Mouse (Mus musculus) heart, adult 9 months (tissue): ENCODE results near the gene Frmpd1.
A peak's percentile ranks its signal among the peaks of the same experiment; 100 is the strongest.

Experiments used
- DNase-seq, 2 experiments: peaks; one replicate each; pipeline ENCODE4 v3.0.0; 2022; ENCODE audit warnings: low spot score in 2 of 2

Frmpd1 gene

DNA sequence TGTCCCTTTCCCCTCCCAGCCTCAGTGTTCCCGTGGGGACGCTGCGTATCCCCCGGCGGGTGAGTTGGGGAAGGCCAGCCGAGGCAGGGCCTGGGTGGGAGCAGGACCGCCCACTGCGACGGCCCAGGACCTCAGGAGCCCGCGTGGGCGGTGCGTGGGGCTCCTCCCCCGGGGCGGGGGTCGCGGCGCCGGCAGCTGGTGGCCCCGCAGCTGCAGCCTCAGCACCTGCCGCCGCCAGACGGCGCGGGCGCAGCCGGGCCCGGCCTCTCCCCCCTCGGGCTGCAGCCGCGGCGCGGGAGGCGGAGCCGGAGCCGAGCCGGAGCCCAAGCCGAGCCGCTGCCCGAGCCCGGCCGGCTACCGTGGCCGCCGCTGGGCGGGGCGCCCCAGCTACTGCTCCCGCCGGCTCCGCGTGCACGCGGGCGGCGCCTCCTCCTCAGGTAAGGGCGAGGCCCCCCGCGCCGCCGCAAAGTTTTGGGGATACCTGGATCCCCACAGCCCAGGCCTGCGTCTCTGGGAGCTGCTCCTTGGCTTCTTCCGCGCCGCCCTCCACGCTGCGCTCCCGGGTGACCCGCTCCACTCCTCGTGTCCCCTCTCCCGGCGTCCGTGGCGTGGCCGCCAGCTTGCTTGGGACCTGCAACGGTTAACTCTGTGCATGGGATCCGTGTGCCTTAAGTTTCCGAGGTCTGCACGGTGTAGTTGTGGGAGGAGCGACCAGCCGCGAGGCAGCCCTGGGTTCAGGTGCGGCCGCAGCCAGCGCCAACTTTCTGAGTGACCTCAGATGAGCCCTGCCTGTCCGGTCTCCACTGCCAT, at the start of gene Frmpd1:
Gene Frmpd1 (plus strand): TSS at position 355 of the 810 bp plus-strand sequence.
- DNase-seq: peak; percentile 23 to 39

- no peak for DNase-seq
These were observed 47.0 kb upstream of the Frmpd1 start for GRCm38 (mm10) chr4:45137636-45138035.

GRCm38 (mm10) chr4:45141835-45142234, 42.8 kb upstream of the Frmpd1 start:
- peak; percentile 3 to 10 for DNase-seq

- no peak for DNase-seq
These were observed 42.3 kb upstream of the Frmpd1 start for GRCm38 (mm10) chr4:45142411-45142810.

DNA sequence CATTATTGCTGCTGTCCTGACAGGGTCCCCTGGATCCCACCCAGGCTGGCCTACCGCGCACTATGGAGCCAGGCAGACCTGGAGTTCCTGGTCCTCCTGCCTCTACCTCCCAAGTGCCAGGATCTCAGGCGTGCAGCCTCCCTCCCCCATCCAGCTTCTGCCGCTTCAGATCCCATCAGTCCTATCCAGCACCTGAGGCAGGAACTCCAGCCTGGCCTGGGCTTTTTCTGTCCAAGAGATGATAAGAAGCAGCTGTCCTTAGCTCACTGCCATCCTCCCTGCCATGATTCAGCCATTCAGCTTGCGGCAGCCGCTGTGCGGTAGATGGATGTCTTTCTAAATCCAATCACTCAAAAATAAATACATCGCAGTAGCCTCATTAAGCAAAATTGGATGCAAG, 41.7 kb upstream of the Frmpd1 start:
- no peak for DNase-seq

DNA sequence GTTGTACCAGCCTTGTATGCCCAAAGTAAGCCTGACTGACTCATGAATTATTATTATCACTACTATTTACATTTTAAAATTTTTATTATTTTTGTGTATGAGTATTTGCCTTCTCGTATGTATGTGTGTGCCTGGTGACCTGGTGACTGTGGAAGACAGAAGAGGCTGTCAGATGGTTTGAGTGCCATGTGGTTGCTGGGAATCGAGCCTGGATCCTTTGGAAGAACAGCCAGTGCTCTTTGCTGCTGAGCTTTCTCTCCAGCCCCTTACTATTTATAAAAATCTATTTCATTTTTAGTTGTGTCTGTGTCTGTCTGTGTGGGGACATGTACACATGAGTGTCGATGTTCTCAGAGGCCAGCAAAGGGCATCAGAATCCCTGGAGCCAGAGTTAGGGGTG, 28.2 kb upstream of the Frmpd1 start:
- DNase-seq: no peak

GRCm38 (mm10) chr4:45158608-45159007, 26.1 kb upstream of the Frmpd1 start:
- no peak for DNase-seq

- no peak for DNase-seq
These were observed 23.9 kb upstream of the Frmpd1 start for GRCm38 (mm10) chr4:45160773-45161172.

DNA sequence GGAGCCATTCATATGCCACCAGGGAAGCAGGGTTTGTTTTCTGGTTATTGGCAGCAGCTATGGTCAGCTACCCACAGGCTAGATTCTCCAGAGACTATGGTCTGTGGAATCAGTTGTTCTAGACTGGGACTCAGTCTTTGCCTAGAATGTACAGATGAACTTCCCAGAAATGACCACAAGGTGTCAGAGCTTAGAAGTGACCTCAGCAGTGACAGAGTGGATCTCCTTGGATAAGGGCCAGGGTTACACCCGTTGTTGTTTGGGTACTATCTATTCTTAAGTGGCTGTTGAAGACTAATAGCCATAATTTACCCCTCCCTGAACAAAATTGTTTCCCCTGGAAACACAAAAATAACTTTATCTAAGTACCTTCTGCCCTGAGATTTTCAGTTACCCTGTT, 21.0 kb upstream of the Frmpd1 start:
- no peak for DNase-seq

GRCm38 (mm10) chr4:45165477-45165876, 19.2 kb upstream of the Frmpd1 start:
- DNase-seq: no peak

- DNase-seq: no peak
These were observed 18.7 kb upstream of the Frmpd1 start for GRCm38 (mm10) chr4:45165955-45166354.

DNA sequence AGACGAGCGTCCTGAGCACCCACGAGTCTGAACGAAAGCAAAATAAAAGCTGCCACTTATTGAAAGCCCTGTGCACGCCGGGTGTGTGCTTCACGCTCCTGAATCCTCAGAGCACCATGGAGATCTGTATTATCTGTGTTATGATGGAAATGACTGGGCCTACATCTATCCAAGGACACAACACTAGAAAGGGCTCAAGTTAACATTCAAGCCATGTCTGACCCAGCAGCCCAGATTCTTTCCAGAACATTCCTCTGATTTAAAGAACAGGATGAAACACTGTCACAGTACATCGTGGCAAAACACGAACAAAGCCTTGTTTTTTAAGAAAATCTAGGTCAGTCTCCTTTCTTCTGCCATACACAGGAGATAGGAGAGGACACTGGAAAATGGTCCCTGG, 13.3 kb upstream of the Frmpd1 start:
- no peak for DNase-seq

GRCm38 (mm10) chr4:45183818-45184520, 706 bp upstream of the Frmpd1 start:
- DNase-seq: no peak

- DNase-seq: no peak
These were observed 625 bp downstream of the Frmpd1 start for GRCm38 (mm10) chr4:45185331-45185669.

GRCm38 (mm10) chr4:45198296-45198695, 13.6 kb downstream of the Frmpd1 start:
- DNase-seq: no peak

DNA sequence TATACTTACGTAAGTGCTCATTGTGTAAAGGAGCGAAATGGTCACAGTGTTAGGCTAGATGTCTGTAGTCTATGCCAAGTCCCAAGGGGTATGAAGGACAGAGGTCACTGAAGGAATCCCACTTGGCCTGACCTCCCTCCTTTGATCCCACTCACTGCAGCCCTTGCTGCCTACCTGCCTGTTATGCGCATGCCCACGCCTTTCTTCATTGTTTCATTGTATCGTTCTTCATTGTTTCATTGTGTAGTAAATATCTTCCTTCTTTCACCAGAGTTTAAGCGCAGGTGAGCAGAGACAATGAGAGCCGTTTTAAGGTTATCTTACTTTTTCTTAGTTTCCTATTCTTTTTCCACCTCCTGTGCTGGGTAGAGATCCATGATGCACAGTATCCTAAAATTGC, 18.6 kb downstream of the Frmpd1 start:
- DNase-seq: no peak

DNA sequence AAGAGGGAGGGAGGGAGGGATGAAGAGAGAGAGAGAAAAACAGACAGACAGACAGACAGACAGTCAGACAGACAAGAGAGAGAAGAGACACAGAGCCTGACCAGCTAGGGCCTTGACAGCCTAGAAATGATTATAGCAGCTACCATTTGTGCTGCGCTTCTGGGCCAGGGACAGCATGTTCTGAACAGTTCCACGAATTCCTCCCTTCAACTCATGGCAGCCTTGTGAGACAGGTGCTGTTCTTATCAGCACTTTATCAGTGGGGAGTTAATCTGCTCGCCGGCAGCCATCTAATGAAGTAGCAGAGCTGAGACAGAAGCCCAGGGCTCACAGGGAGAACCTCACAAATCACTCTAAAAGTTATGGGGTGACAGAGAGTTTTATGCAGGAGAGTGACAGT, 22.8 kb downstream of the Frmpd1 start:
- no peak for DNase-seq

- DNase-seq: no peak
These were observed 24.2 kb downstream of the Frmpd1 start for GRCm38 (mm10) chr4:45208832-45209363.

- DNase-seq: no peak
These were observed 27.8 kb downstream of the Frmpd1 start for GRCm38 (mm10) chr4:45212342-45213063.

DNA sequence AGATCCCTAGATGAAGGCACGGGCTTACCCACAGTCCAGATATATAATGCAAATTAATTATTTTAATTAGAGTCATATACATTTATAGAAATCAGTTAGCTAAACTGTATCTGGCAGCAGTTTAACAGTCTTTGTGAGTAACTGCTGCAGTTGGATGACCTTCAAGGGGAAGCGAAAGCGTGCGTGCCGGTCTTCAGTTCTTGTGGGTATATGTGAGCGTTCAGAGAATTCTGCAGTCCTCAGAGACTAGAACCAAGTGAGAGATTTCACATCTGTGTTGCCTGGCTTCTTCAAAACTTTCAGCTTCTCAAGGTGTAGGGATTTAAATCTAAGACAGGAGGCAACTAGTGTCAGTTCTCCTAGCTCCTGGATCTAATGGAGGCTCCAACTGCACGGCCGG, 35.3 kb downstream of the Frmpd1 start:
- DNase-seq: no peak

- DNase-seq: no peak
These were observed 37.7 kb downstream of the Frmpd1 start for GRCm38 (mm10) chr4:45222395-45222794.

DNA sequence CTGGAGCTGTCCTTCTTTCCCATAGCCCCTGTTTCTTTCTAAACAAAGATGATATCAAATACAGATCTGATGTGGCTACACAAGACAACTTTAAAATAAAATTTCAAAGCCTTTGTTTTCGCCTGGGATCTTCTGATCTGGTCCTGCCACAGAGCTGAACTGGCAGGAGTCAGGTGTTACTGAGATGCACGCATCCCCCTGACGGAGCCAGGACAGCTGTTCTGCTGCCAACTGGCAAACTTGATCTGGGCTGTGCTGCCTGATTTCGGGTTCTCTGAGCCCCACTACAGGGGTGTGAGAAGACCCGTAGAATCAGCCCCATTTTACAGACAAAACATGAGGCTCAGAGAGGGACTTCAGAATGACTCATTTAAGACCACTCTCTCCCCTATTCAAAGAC, 45.6 kb downstream of the Frmpd1 start:
- no peak for DNase-seq
